Mouse (Mus musculus) granulocyte monocyte progenitor cell, adult 5-6 weeks (primary cell): ENCODE results near the gene Fads1. TPM values are rescaled to one million over a fixed set of nuclear protein-coding genes. Genes with fewer than 3 reads are reported as not detected.

Experiments
- ATAC-seq: replicated peaks from 2 replicates; pipeline ENCODE4 v1.8.0; 2016; ENCODE audit warnings: mild to moderate bottlenecking, moderate TSS enrichment, inconsistent platforms; ENCODE audit not compliant: poor library complexity, severe bottlenecking
- total RNA-seq, 2 experiments: library from RNA; stranded (forward) in 1 of 2; stranded (reverse) in 1 of 2; fragments of 200-712, 200-1000 nt in 1 of 2; fragments of >200 nt in 1 of 2; fragmentation: Nextera tagmentation in 1 of 2; gene quantifications; 2 replicates each; pipeline ENCODE4 v1.2.3; 2014 to 2017

The Fads1 gene
- total RNA-seq, 2 experiments from 2014 or later: 14.5 to 18.5 TPM

GRCm38 (mm10) chr19:10204616-10205001 lies 21.9 kb downstream of the Fads1 start:
- peak; percentile 79 for ATAC-seq

GRCm38 (mm10) chr19:10205051-10205450 lies 22.4 kb downstream of the Fads1 start:
- no peak for ATAC-seq

- ATAC-seq: no peak
Observed at GRCm38 (mm10) chr19:10208851-10209250, 26.2 kb downstream of the Fads1 start.

GRCm38 (mm10) chr19:10210885-10211284 lies 28.2 kb downstream of the Fads1 start:
- no peak for ATAC-seq

GRCm38 (mm10) chr19:10213796-10214471 lies 31.2 kb downstream of the Fads1 start:
- no peak for ATAC-seq

- no peak for ATAC-seq
Observed at GRCm38 (mm10) chr19:10216101-10216500, 33.4 kb downstream of the Fads1 start.

- peak; percentile 46; the same call in 1 of the 2 replicates for ATAC-seq
Observed at GRCm38 (mm10) chr19:10219108-10219507, 36.4 kb downstream of the Fads1 start.

GRCm38 (mm10) chr19:10219593-10219992 lies 36.9 kb downstream of the Fads1 start:
- ATAC-seq: no peak

- no peak for ATAC-seq
Observed at GRCm38 (mm10) chr19:10221585-10221984, 38.9 kb downstream of the Fads1 start.

GRCm38 (mm10) chr19:10222656-10223055 lies 40.0 kb downstream of the Fads1 start:
- no peak for ATAC-seq

GRCm38 (mm10) chr19:10223561-10223960 lies 40.9 kb downstream of the Fads1 start:
- no peak for ATAC-seq

GRCm38 (mm10) chr19:10224637-10225453 lies 42.2 kb downstream of the Fads1 start:
- ATAC-seq: no peak

- ATAC-seq: no peak
Observed at GRCm38 (mm10) chr19:10225767-10226166, 43.1 kb downstream of the Fads1 start.

- ATAC-seq: no peak
Observed at GRCm38 (mm10) chr19:10231016-10231415, 48.3 kb downstream of the Fads1 start.

GRCm38 (mm10) chr19:10231871-10232270 lies 49.2 kb downstream of the Fads1 start:
- no peak for ATAC-seq

GRCm38 (mm10) chr19:10232327-10233017 lies 49.8 kb downstream of the Fads1 start:
- no peak for ATAC-seq

- ATAC-seq: no peak
Observed at GRCm38 (mm10) chr19:10235784-10236565, 53.3 kb downstream of the Fads1 start.

- no peak for ATAC-seq
Observed at GRCm38 (mm10) chr19:10238477-10238876, 55.8 kb downstream of the Fads1 start.

- no peak for ATAC-seq
Observed at GRCm38 (mm10) chr19:10239419-10239818, 56.7 kb downstream of the Fads1 start.

GRCm38 (mm10) chr19:10239975-10240653 lies 57.4 kb downstream of the Fads1 start:
- ATAC-seq: peak; percentile 69
